Mouse (Mus musculus) megakaryocyte, adult 5-6 weeks (primary cell): ENCODE measurements around the gene Stk39. TPM values are rescaled to one million over a fixed set of nuclear protein-coding genes. Genes with fewer than 3 reads are reported as not detected.

Source experiments
- ATAC-seq: 2 replicates; pipeline ENCODE4 v1.8.0; 2016; ENCODE audit warnings: mild to moderate bottlenecking, inconsistent platforms; ENCODE audit not compliant: poor library complexity, severe bottlenecking
- total RNA-seq, 2 experiments: library from RNA; stranded (forward) in 1 of 2; stranded (reverse) in 1 of 2; fragments of 153-499, 151-499 nt in 1 of 2; fragments of 221-1000, 200-1000 nt in 1 of 2; gene quantifications; 2 replicates each; pipeline versions ENCODE4 v1.2.3 to v1.2.4; 2015 to 2017

The Stk39 gene
- total RNA-seq, 2 experiments from 2014 or later: 3.9 to 6.2 TPM

GRCm38 (mm10) chr2:68160566-68160965, 311.5 kb downstream of the Stk39 start:
- no peak for ATAC-seq

Other genes starting within 250 kb of the Stk39 start
- gene 4933409G03Rik, start 110.1 kb upstream of the Stk39 start, total RNA-seq (2015): not detected in 2 replicates
- gene 4933409G03Rik, start 110.1 kb upstream of the Stk39 start, total RNA-seq (2017): not detected in 2 replicates
- gene 4932414N04Rik, start 184.2 kb upstream of the Stk39 start, total RNA-seq (2015): not detected in 2 replicates
- gene 4932414N04Rik, start 184.2 kb upstream of the Stk39 start, total RNA-seq (2017): not detected in 2 replicates